Mouse (Mus musculus): ENCODE data around the gene Exosc8.

The Exosc8 gene

GRCm38 (mm10) chr3:54681310-54682204 is 53.6 kb downstream of the Exosc8 start:
- no peak for DNase-seq (ENCODE audit: extremely low spot score, low read depth, low spot score)
